Mouse (Mus musculus) ES-E14 (cell line): ENCODE measurements around the gene Adcy7. TPM values are rescaled to one million over a fixed set of nuclear protein-coding genes. Genes with fewer than 3 reads are reported as not detected.

Experiments
- DNase-seq: peaks from one replicate; pipeline ENCODE4 v3.0.0-alpha.2; 2013; ENCODE audit warnings: low read depth, low spot score
- H3K27ac ChIP-seq: 2 replicates; pipeline ENCODE4 v1.5.1; 2012; ENCODE audit warnings: low read depth, mild to moderate bottlenecking, low read length, moderate library complexity, mixed read lengths; ENCODE audit not compliant: poor library complexity, insufficient read depth, severe bottlenecking
- H3K36me3 ChIP-seq: 2 replicates; pipeline ENCODE4 v1.6.1; 2012; ENCODE audit warnings: mild to moderate bottlenecking, low read length, moderate library complexity, mixed read lengths; ENCODE audit not compliant: control insufficient read depth, poor library complexity, insufficient read depth, severe bottlenecking
- H3K4me1 ChIP-seq, 2 experiments: fragments of 150-350 bp in 1 of 2; sonication (generic) in 1 of 2; 2 replicates each; pipeline ENCODE4 v1.6.1; 2012; ENCODE audit warnings: low read length in 2 of 2, mild to moderate bottlenecking in 1 of 2, mixed read lengths in 1 of 2; ENCODE audit not compliant: control insufficient read depth in 2 of 2, insufficient read depth in 2 of 2, poor library complexity in 1 of 2
- H3K4me3 ChIP-seq, 2 experiments: fragments of 150-350 bp in 1 of 2; sonication (generic) in 1 of 2; 2 replicates each; pipeline ENCODE4 v1.5.1; 2012; ENCODE audit warnings: low read length in 2 of 2, low read depth in 1 of 2, mild to moderate bottlenecking in 1 of 2, mixed read lengths in 1 of 2; ENCODE audit not compliant: insufficient read depth in 1 of 2, poor library complexity in 1 of 2, severe bottlenecking in 1 of 2
- H3K9ac ChIP-seq: 2 replicates; pipeline ENCODE4 v1.6.1; 2012; ENCODE audit warnings: low read depth, mild to moderate bottlenecking, low read length, mixed read lengths; ENCODE audit not compliant: poor library complexity, insufficient read depth, severe bottlenecking
- H3K9me3 ChIP-seq: fragments of 150-350 bp; sonication (generic); 2 replicates; pipeline ENCODE4 v1.6.1; 2012; ENCODE audit warnings: low read depth, mild to moderate bottlenecking, low read length; ENCODE audit not compliant: control insufficient read depth, insufficient read depth
- CHD2 ChIP-seq: IDR thresholded peaks from 2 replicates; pipeline ENCODE4 v1.6.1; 2014; ENCODE audit warnings: mild to moderate bottlenecking, low read depth, low read length, inconsistent platforms
- HCFC1 ChIP-seq: IDR thresholded peaks from 2 replicates; pipeline ENCODE4 v1.6.1; 2012; ENCODE audit warnings: low read length, inconsistent platforms, borderline replicate concordance; ENCODE audit not compliant: insufficient read depth
- MAFK ChIP-seq: IDR thresholded peaks from 2 replicates; pipeline ENCODE4 v1.6.1; 2014; ENCODE audit warnings: mild to moderate bottlenecking, low read depth, low read length, inconsistent platforms; ENCODE audit not compliant: insufficient read depth
- ZC3H11A ChIP-seq: IDR thresholded peaks from 2 replicates; pipeline ENCODE4 v1.6.1; 2012; ENCODE audit warnings: low read depth, mild to moderate bottlenecking, inconsistent platforms, low read length, borderline replicate concordance
- ZNF384 ChIP-seq: IDR thresholded peaks from 2 replicates; pipeline ENCODE4 v1.6.1; 2012; ENCODE audit warnings: low read depth, low read length, inconsistent platforms
- in situ Hi-C, 2 experiments: fragments of 600-800 bp; cut with MboI; formaldehyde crosslinking; loops; one replicate each; pipeline ENCODE4 v1.15.1; 2025; ENCODE audit warnings: low sequenced_read_pairs in 2 of 2, inconsistent platforms in 1 of 2; ENCODE audit not compliant: unreplicated experiment in 2 of 2
- total RNA-seq: library from RNA; depleted of rRNA; stranded (reverse); fragments of 300-350 nt; gene quantifications from 2 replicates; pipeline ENCODE4 v1.2.3, GENCODE M21; 2012

Adcy7 gene
- total RNA-seq, 1 experiment, result 4.2 TPM

GRCm38 (mm10) chr8:88288622-88289242 is 16.5 kb downstream of the Adcy7 start:
- Histone ChIP-seq H3K9ac (peak overlapping the region; percentile 52), H3K4me1 (no peaks in the 10 kb centered on the region), H3K36me3 (no peaks in the 10 kb centered on the region), H3K27ac (no peak overlapping the region), H3K9me3 (no peaks in the 10 kb centered on the region), H3K4me3 (peak overlapping the region in 1 of 2 experiments; percentile 9; a peak in 1 of 4 replicates)
- no peak for TF ChIP-seq MAFK
- no peak for TF ChIP-seq ZNF384
- no peak for TF ChIP-seq HCFC1
- no peak for TF ChIP-seq ZC3H11A
- no peak for TF ChIP-seq CHD2
- in situ Hi-C loops, result no loop called here
- DNase-seq, result no peak

GRCm38 (mm10) chr8:88289901-88290300 is 17.7 kb downstream of the Adcy7 start:
- Histone ChIP-seq H3K27ac (no peak overlapping the region), H3K9me3 (no peaks in the 10 kb centered on the region), H3K4me1 (no peaks in the 10 kb centered on the region), H3K36me3 (no peaks in the 10 kb centered on the region), H3K9ac (no peak overlapping the region), H3K4me3 (no peak overlapping the region)
- in situ Hi-C loops, result no loop called here
- TF ChIP-seq ZNF384 (no peak), ZC3H11A (no peak)
- DNase-seq, result no peak

GRCm38 (mm10) chr8:88290326-88291304 is 18.4 kb downstream of the Adcy7 start:
- no peaks in the 10 kb centered on the region for H3K9me3 ChIP-seq
- no peaks in the 10 kb centered on the region for H3K4me1 ChIP-seq
- no peaks in the 10 kb centered on the region for H3K36me3 ChIP-seq
- DNase-seq, result no peak
- H3K4me3 ChIP-seq, result no peak overlapping the region
- TF ChIP-seq CHD2, result no peak
- no peak for TF ChIP-seq HCFC1
- TF ChIP-seq ZC3H11A, result no peak
- no peak for TF ChIP-seq ZNF384
- TF ChIP-seq MAFK, result no peak
- H3K27ac ChIP-seq, result no peak overlapping the region
- in situ Hi-C loops, result no loop called here
- H3K9ac ChIP-seq, result no peak overlapping the region

- TF ChIP-seq HCFC1 (no peak), CHD2 (no peak), ZC3H11A (no peak), ZNF384 (no peak), MAFK (no peak)
- H3K9me3 ChIP-seq, result no peaks in the 10 kb centered on the region
- H3K36me3 ChIP-seq, result no peaks in the 10 kb centered on the region
- H3K9ac ChIP-seq, result no peak overlapping the region
- no peaks in the 10 kb centered on the region for H3K4me1 ChIP-seq
- no peak for DNase-seq
- no peak overlapping the region for H3K4me3 ChIP-seq
- in situ Hi-C loops, result no loop called here
- H3K27ac ChIP-seq, result no peak overlapping the region
These were observed 19.1 kb downstream of the Adcy7 start for GRCm38 (mm10) chr8:88291305-88291690.
